Mouse (Mus musculus) forebrain, embryonic 14.5 days (tissue): ENCODE data around the gene Emp1. TPM values are rescaled to one million over a fixed set of nuclear protein-coding genes. Genes with fewer than 3 reads are reported as not detected.

Source experiments
- ATAC-seq: fragments of 200-750 bp; cut with Nextera tagmentation; 2 replicates; pipeline ENCODE4 v1.8.0; 2017; ENCODE audit warnings: mild to moderate bottlenecking, moderate library complexity
- DNase-seq: peaks from one replicate; pipeline ENCODE4 v3.0.0-alpha.2; 2015; ENCODE audit warnings: low spot score
- H3K27ac ChIP-seq: fragments of 300-500 bp; sonication (generic); 2 replicates; pipeline ENCODE4 v1.5.1; 2014; ENCODE audit warnings: low read depth, mild to moderate bottlenecking, control low read depth, low read length, moderate library complexity
- H3K27me3 ChIP-seq: fragments of 300-500 bp; sonication (generic); replicated peaks from 2 replicates; pipeline ENCODE4 v1.6.1; 2014; ENCODE audit warnings: low read length, control low read depth, mixed read lengths; ENCODE audit not compliant: control insufficient read depth, insufficient read depth
- H3K36me3 ChIP-seq: fragments of 300-500 bp; sonication (generic); 2 replicates; pipeline ENCODE4 v1.6.1; 2014; ENCODE audit warnings: low read length, control low read depth; ENCODE audit not compliant: control insufficient read depth, insufficient read depth
- H3K4me1 ChIP-seq: fragments of 300-500 bp; sonication (generic); 2 replicates; pipeline ENCODE4 v1.6.1; 2014; ENCODE audit warnings: antibody characterized with exemption, low read length, control low read depth; ENCODE audit not compliant: control insufficient read depth, insufficient read depth
- H3K4me2 ChIP-seq: fragments of 300-500 bp; sonication (generic); 2 replicates; pipeline ENCODE4 v1.6.1; 2014; ENCODE audit warnings: mild to moderate bottlenecking, control low read depth, low read length
- H3K4me3 ChIP-seq: fragments of 300-500 bp; sonication (generic); 2 replicates; pipeline ENCODE4 v1.5.1; 2014; ENCODE audit warnings: low read depth, low read length, control low read depth
- H3K9ac ChIP-seq: fragments of 300-500 bp; sonication (generic); 2 replicates; pipeline ENCODE4 v1.6.1; 2014; ENCODE audit warnings: mild to moderate bottlenecking, low read length, control low read depth, moderate library complexity
- H3K9me3 ChIP-seq: fragments of 300-500 bp; sonication (generic); replicated peaks from 2 replicates; pipeline ENCODE4 v1.6.1; 2016; ENCODE audit warnings: low read length, control low read depth, mixed read lengths; ENCODE audit not compliant: control insufficient read depth
- WGBS: fragments of 180-500 bp; shearing (Covaris S2); extraction: QIAGEN DNeasy Blood & Tissue Kit; methylation state at CpG from one replicate; pipeline ENCODE4 v1.1.7; 2014; 5-methylcytosine and 5-hydroxymethylcytosine counted together
- polyA plus RNA-seq: library from polyadenylated mRNA; unstranded; fragments of >200 nt; fragmentation: Nextera tagmentation; extraction: Ambion mirVana; gene quantifications from 2 replicates; pipeline ENCODE4 v1.2.1, GENCODE M21; 2014

The Emp1 gene
- polyA plus RNA-seq, 1 experiment from 2014 or later = 3.4 TPM

DNA sequence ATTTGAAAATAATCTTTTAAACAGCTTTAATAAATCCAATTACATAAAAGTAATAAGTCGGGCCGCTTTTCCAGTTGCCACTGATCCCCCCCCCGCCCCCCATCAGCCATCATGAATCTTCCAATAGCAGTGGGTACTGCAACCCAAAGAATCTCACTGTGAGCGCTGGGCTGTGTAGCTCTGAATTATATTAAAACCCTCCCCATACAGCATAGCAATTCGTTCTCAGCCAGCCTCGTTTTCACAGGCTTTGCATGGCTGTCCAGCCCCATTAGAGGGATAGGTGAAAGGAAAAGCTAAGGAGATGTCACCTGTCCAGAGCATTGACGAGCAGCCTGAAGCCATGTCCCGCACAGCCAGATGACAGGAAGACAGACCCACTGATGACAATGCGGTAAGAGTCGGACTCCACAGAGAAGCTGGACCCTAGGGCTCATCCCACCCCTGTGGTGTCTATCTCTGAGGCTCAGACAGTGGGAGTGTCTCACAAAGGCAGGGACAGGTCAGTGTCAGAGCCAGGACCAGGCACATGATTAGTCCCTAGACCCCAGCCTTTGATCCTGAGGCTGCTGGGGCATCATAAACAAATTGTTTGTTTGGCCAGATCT lies 49.5 kb downstream of the Emp1 start:
- Histone ChIP-seq H3K4me3 (no peak overlapping the region), H3K4me2 (no peak overlapping the region), H3K9me3 (no peaks in the 10 kb centered on the region), H3K9ac (no peak overlapping the region), H3K27me3 (no peaks in the 10 kb centered on the region), H3K4me1 (no peaks in the 10 kb centered on the region), H3K36me3 (no peaks in the 10 kb centered on the region), H3K27ac (no peak overlapping the region)
- ATAC-seq (no peak), DNase-seq (no peak)
- 82% methylated on average over 10 of the region's 10 CpGs for WGBS

- no peak overlapping the region for H3K9ac ChIP-seq
- no peaks in the 10 kb centered on the region for H3K4me1 ChIP-seq
- ATAC-seq = no peak
Observed at GRCm38 (mm10) chr6:135412649-135413048, 50.3 kb downstream of the Emp1 start.

GRCm38 (mm10) chr6:135417459-135417858 lies 55.1 kb downstream of the Emp1 start:
- Histone ChIP-seq H3K4me1 (no peaks in the 10 kb centered on the region), H3K36me3 (no peaks in the 10 kb centered on the region), H3K27ac (no peak overlapping the region), H3K9ac (no peak overlapping the region), H3K9me3 (no peaks in the 10 kb centered on the region), H3K4me2 (no peak overlapping the region), H3K27me3 (no peaks in the 10 kb centered on the region), H3K4me3 (no peak overlapping the region)
- WGBS = 25% methylated on average over 5 of the region's 5 CpGs
- DNase-seq = peak; percentile 54
- ATAC-seq = peak; percentile 58; the same call in 1 of the 2 replicates

More at GRCm38 (mm10) chr6:135412649-135413048, 50.3 kb downstream of the Emp1 start:
- H3K4me2 ChIP-seq = no peak overlapping the region
- no peak for DNase-seq
- no peak overlapping the region for H3K27ac ChIP-seq
- 85% methylated on average over 5 of the region's 6 CpGs for WGBS
- no peaks in the 10 kb centered on the region for H3K36me3 ChIP-seq
- no peaks in the 10 kb centered on the region for H3K9me3 ChIP-seq
- H3K4me3 ChIP-seq = no peak overlapping the region
- no peaks in the 10 kb centered on the region for H3K27me3 ChIP-seq

GRCm38 (mm10) chr6:135418223-135418824 lies 56.0 kb downstream of the Emp1 start:
- Histone ChIP-seq H3K27me3 (no peaks in the 10 kb centered on the region), H3K4me2 (no peak overlapping the region), H3K36me3 (no peaks in the 10 kb centered on the region), H3K4me1 (no peaks in the 10 kb centered on the region), H3K9me3 (no peaks in the 10 kb centered on the region), H3K4me3 (no peak overlapping the region), H3K9ac (no peak overlapping the region), H3K27ac (no peak overlapping the region)
- DNase-seq (no peak), ATAC-seq (no peak)
- WGBS = 94% methylated on average over 8 of the region's 8 CpGs

- DNase-seq = no peak
- no peak for ATAC-seq
- WGBS = 76% methylated on average over 2 of the region's 2 CpGs
Observed at GRCm38 (mm10) chr6:135428246-135428645, 65.9 kb downstream of the Emp1 start.

DNA sequence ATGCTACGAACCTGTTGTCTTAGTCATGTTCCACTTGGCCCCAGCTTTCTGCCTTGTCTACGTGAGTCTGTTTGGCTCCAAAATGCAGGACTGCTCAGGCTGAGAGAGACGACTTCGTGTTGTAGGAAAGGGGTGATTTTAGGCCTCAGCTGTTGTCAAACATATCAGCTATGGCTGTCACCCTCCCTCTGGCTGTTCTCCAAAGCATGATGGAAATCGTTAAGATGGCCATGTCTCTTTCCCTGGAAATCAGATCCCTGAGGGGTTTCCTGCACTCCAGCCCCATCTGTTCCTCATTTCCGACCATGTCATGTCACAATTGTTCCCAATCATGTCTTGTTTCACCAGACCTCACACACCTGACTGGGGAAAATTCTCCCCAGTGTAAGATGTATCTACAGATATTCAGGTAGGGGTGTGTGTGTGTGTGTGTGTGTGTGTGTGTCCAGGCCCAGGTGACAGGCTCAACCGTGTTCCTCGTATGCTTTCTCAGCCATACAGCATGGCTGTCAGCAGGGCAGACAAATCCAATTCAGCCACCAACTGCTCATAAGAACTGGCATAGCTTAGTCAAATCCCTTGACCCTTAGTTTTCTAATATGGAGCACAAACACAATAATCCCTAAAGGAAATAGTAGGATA lies 67.0 kb downstream of the Emp1 start:
- Histone ChIP-seq H3K4me1 (no peaks in the 10 kb centered on the region), H3K36me3 (no peaks in the 10 kb centered on the region), H3K9ac (no peak overlapping the region), H3K4me2 (no peak overlapping the region), H3K4me3 (no peak overlapping the region), H3K27ac (no peak overlapping the region), H3K9me3 (no peaks in the 10 kb centered on the region), H3K27me3 (no peaks in the 10 kb centered on the region)
- DNase-seq (peak; percentile 73), ATAC-seq (peak; percentile 50; the same call in 1 of the 2 replicates)
- WGBS = 55% methylated on average over 8 of the region's 8 CpGs

More at GRCm38 (mm10) chr6:135428246-135428645, 65.9 kb downstream of the Emp1 start:
- no peak overlapping the region for H3K4me3 ChIP-seq
- H3K9me3 ChIP-seq = no peaks in the 10 kb centered on the region
- H3K36me3 ChIP-seq = no peaks in the 10 kb centered on the region
- no peaks in the 10 kb centered on the region for H3K27me3 ChIP-seq
- H3K4me2 ChIP-seq = no peak overlapping the region
- H3K27ac ChIP-seq = no peak overlapping the region
- no peaks in the 10 kb centered on the region for H3K4me1 ChIP-seq
- H3K9ac ChIP-seq = no peak overlapping the region

DNA sequence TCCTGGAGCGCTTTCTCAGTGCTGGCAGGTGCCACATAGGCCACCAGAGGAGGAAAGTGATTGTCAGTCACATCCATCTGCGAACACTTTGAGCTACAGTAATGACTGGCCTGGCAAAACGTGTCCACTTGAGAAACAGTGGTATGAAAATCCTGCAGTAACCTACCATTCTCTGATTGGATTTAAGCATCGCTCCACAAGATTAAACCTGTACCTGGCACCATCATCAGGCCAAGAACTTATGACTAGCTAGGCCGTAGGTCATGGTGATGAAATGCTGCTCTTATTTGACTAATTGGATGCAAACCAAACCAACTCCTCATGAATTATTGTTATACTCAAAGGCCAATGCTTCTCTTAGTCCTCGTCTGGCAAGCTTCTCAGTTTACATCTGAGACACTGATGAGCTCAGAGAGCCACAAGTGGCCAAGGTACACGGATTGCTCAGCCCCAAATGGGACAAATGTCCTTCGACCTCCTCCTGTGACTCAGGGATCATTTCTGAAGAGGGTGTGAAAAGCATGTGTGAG lies 68.2 kb downstream of the Emp1 start:
- no peak for DNase-seq
- no peak overlapping the region for H3K4me2 ChIP-seq
- no peak for ATAC-seq
- no peaks in the 10 kb centered on the region for H3K4me1 ChIP-seq
- no peak overlapping the region for H3K27ac ChIP-seq
- no peak overlapping the region for H3K9ac ChIP-seq
- H3K36me3 ChIP-seq = no peaks in the 10 kb centered on the region
- no peaks in the 10 kb centered on the region for H3K9me3 ChIP-seq
- H3K4me3 ChIP-seq = no peak overlapping the region
- 83% methylated on average over 8 of the region's 8 CpGs for WGBS
- no peaks in the 10 kb centered on the region for H3K27me3 ChIP-seq
